Mouse (Mus musculus) layer of hippocampus, postnatal 25 days (tissue): ENCODE measurements at regions not wholly inside any gene's neighbourhood (a gene's known extent, or its start where the extent isn't known, plus 50 kb on each side); places are given as distances from the start of the nearest gene placed in this dataset.

ENCODE experiments used
- DNase-seq, 2 experiments: peaks; one replicate each; pipeline ENCODE4 v3.0.0; 2022; ENCODE audit warnings: mixed read lengths in 2 of 2, low spot score in 1 of 2; ENCODE audit errors: extremely low spot score in 1 of 2

- DNase-seq, result no peak
Measured at GRCm38 (mm10) chr4:69974208-69974607, 436.0 kb downstream of the Cdk5rap2 start.

- DNase-seq, result no peak
Measured at GRCm38 (mm10) chr4:69973566-69973965, 436.7 kb downstream of the Cdk5rap2 start.

GRCm38 (mm10) chr4:69971721-69972120 is 438.5 kb downstream of the Cdk5rap2 start:
- no peak for DNase-seq

GRCm38 (mm10) chr4:69968424-69968823 is 441.8 kb downstream of the Cdk5rap2 start:
- DNase-seq, result no peak
